Mouse (Mus musculus) heart, embryonic 15.5 days (tissue): ENCODE data around the gene Taok3. TPM values are rescaled to one million over a fixed set of nuclear protein-coding genes. Genes with fewer than 3 reads are reported as not detected.
"Not testable (repeated sequence)": the region's sequence is repeated elsewhere in the genome, so short reads cannot be mapped to it uniquely, and the experiment has no call there.

Source experiments
- ATAC-seq: fragments of 200-750 bp; cut with Nextera tagmentation; replicated peaks from 2 replicates; pipeline ENCODE4 v1.8.0; 2017; ENCODE audit warnings: low read depth, moderate TSS enrichment; ENCODE audit not compliant: insufficient number of reproducible peaks, insufficient read depth, low FRiP score
- H3K27ac ChIP-seq: fragments of 300-500 bp; sonication (generic); 2 replicates; pipeline ENCODE4 v1.5.1; 2015; ENCODE audit warnings: mild to moderate bottlenecking, inconsistent platforms
- H3K27me3 ChIP-seq: fragments of 300-500 bp; sonication (generic); 2 replicates; pipeline ENCODE4 v1.6.1; 2015; ENCODE audit warnings: inconsistent platforms
- H3K36me3 ChIP-seq: fragments of 300-500 bp; sonication (generic); 2 replicates; pipeline ENCODE4 v1.6.1; 2015; ENCODE audit warnings: mild to moderate bottlenecking, inconsistent platforms
- H3K4me1 ChIP-seq: fragments of 300-500 bp; sonication (generic); replicated peaks from 2 replicates; pipeline ENCODE4 v1.6.1; 2015; ENCODE audit warnings: inconsistent platforms
- H3K4me2 ChIP-seq: fragments of 300-500 bp; sonication (generic); 2 replicates; pipeline ENCODE4 v1.6.1; 2015; ENCODE audit warnings: inconsistent platforms, mild to moderate bottlenecking, moderate library complexity
- H3K4me3 ChIP-seq: fragments of 300-500 bp; sonication (generic); 2 replicates; pipeline ENCODE4 v1.5.1; 2015; ENCODE audit warnings: mild to moderate bottlenecking, inconsistent platforms
- H3K9ac ChIP-seq: fragments of 300-500 bp; sonication (generic); 2 replicates; pipeline ENCODE4 v1.6.1; 2015; ENCODE audit warnings: mild to moderate bottlenecking, inconsistent platforms
- H3K9me3 ChIP-seq: fragments of 300-500 bp; sonication (generic); replicated peaks from 2 replicates; pipeline ENCODE4 v1.6.1; 2016; ENCODE audit warnings: inconsistent platforms
- WGBS: fragments of 180-500 bp; shearing (Covaris S2); methylation state at CpG from one replicate; pipeline ENCODE4 v1.1.7; 2015; ENCODE audit warnings: mixed read lengths; 5-methylcytosine and 5-hydroxymethylcytosine counted together
- polyA plus RNA-seq: library from polyadenylated mRNA; unstranded; fragments of >200 nt; fragmentation: Nextera tagmentation; extraction: Ambion mirVana; gene quantifications from 2 replicates; pipeline ENCODE4 v1.2.1, GENCODE M21; 2015

The Taok3 gene
- polyA plus RNA-seq, 1 experiment from 2014 or later, result 10.2 TPM

DNA sequence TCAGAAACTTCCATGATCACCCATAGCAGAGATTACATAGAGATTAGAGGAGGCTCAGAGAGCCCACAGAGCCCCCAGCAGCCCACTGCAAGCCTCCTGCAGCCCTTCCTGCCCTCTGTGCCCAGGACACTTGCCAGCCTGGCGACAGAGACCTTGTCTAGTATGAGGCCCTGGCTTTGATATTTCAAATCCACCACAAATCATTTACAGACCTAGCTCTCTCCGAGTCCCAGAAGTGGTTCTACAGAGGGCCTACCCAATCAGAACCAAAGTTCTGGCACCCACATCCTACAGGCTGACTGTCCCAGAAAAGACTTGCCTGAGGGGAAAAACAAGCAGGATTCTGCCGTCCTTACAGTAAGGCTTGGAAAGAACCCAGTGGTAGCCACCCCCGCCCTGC lies 165.3 kb downstream of the Taok3 start:
- Histone ChIP-seq H3K4me3 (no peak overlapping the region), H3K4me2 (no peak overlapping the region), H3K36me3 (peaks cover 26% of the 10 kb centered on the region), H3K27ac (no peak overlapping the region), H3K9me3 (no peaks in the 10 kb centered on the region), H3K27me3 (no peaks in the 10 kb centered on the region), H3K4me1 (peaks cover 30% of the 10 kb centered on the region), H3K9ac (no peak overlapping the region)
- ATAC-seq, result no peak
- 85% methylated on average over 4 of the region's 4 CpGs for WGBS

DNA sequence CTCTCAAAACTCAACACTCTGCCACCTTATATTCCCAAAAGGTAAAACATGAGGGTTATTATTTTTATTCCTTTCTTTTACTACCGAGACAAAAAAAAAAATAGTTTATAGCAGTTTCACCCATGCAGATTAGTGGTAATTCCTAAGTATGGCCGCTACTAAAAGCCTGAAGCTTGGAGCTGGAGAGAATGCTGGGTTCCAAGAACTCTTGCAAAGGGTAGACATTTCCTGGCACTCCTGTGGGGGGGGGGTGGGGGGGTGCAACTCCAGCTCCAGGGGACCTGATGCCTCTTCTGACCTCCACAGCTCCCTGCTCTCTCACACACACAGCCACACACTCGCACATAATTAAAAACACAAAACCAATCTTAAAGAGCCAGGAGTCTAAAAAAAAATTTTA lies 166.4 kb downstream of the Taok3 start:
- no peak for ATAC-seq
- Histone ChIP-seq H3K27me3 (no peaks in the 10 kb centered on the region), H3K9ac (peak overlapping the region; percentile 82; the same call in 1 of the 2 replicates), H3K4me3 (peak overlapping the region; percentile 75), H3K9me3 (no peaks in the 10 kb centered on the region), H3K27ac (peak overlapping the region; percentile 70), H3K4me1 (peaks cover 30% of the 10 kb centered on the region), H3K4me2 (peak overlapping the region; percentile 75), H3K36me3 (peaks cover 20% of the 10 kb centered on the region)
- 50% methylated on average over 3 of the region's 3 CpGs for WGBS

GRCm38 (mm10) chr5:117286831-117287822 lies 167.2 kb downstream of the Taok3 start, which contains the start of gene Pebp1:
Gene Pebp1, minus strand, starts transcription at chr5:117287625.
- Histone ChIP-seq H3K4me2 (peak within 1 kb of the TSS; percentile 75), H3K27me3 (no peaks in the 10 kb centered on the region), H3K4me3 (peak within 1 kb of the TSS; percentile 75), H3K36me3 (peaks cover 14% of the 10 kb centered on the region), H3K9me3 (no peaks in the 10 kb centered on the region), H3K9ac (peak within 1 kb of the TSS; percentile 82), H3K27ac (peak within 1 kb of the TSS; percentile 70), H3K4me1 (peaks cover 30% of the 10 kb centered on the region)
- ATAC-seq, result peak; percentile 97
- under 1% methylated on average over 77 of the region's 77 CpGs for WGBS

GRCm38 (mm10) chr5:117289646-117290045 lies 169.7 kb downstream of the Taok3 start:
- Histone ChIP-seq H3K4me1 (peaks cover 26% of the 10 kb centered on the region), H3K9ac (no peak overlapping the region), H3K4me3 (no peak overlapping the region), H3K9me3 (no peaks in the 10 kb centered on the region), H3K27me3 (no peaks in the 10 kb centered on the region), H3K4me2 (no peak overlapping the region), H3K36me3 (no peaks in the 10 kb centered on the region; the same call in 1 of the 2 replicates), H3K27ac (no peak overlapping the region)
- ATAC-seq, result no peak

DNA sequence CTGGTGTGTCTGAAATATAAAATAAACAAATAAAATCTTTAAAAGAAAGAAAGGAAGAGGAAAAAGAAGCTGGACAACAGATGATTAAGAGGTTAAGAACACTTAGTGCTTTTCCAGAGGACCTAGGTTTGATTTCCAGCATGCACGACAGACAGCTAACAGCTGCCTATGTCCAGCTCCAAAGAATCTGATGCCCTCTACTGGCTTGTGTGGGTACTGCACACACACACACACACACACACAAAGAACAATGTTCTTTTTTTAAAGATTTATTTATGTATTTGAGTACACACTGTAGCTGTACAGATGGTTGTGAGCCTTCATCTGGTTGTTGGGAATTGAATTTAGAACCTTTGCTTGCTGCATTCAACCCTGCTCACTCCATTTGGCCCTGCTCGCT lies 170.2 kb downstream of the Taok3 start:
- H3K9ac ChIP-seq, result no peak overlapping the region
- ATAC-seq, result no peak
- WGBS, result 92% methylated on average over 2 of the region's 2 CpGs
- H3K4me3 ChIP-seq, result no peak overlapping the region
- H3K27ac ChIP-seq, result no peak overlapping the region
- no peaks in the 10 kb centered on the region for H3K27me3 ChIP-seq
- H3K4me2 ChIP-seq, result no peak overlapping the region
- no peaks in the 10 kb centered on the region for H3K9me3 ChIP-seq
- peaks cover 24% of the 10 kb centered on the region for H3K4me1 ChIP-seq
- no peaks in the 10 kb centered on the region; the same call in 1 of the 2 replicates for H3K36me3 ChIP-seq

DNA sequence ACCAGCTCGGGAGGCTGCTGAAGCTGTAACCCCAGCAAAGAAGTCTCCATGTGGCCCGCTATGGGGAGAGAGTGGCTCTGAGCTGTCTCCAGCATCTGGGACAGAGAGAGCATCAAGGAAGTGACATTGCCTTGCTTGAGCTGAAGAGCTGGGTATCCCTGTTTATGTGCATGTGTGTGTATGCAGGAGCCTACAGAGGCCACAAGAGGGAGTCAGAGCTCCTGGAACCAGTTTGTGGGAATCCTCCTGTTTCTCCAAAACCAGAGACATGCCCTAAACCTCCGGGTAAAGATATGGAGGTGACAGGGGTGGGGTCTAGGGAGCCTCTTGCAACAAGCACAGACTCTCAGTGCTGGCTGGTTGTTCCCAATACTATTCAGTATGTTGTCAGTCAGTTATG lies 171.4 kb downstream of the Taok3 start:
- Histone ChIP-seq H3K4me3 (no peak overlapping the region), H3K27ac (no peak overlapping the region), H3K36me3 (no peaks in the 10 kb centered on the region), H3K9me3 (no peaks in the 10 kb centered on the region), H3K4me2 (no peak overlapping the region), H3K9ac (no peak overlapping the region), H3K27me3 (no peaks in the 10 kb centered on the region), H3K4me1 (peaks cover 12% of the 10 kb centered on the region)
- ATAC-seq, result no peak
- 80% methylated on average over 3 of the region's 3 CpGs for WGBS

GRCm38 (mm10) chr5:117292547-117292946 lies 172.6 kb downstream of the Taok3 start:
- no peak overlapping the region for H3K9ac ChIP-seq
- 73% methylated on average over 6 of the region's 6 CpGs for WGBS
- H3K36me3 ChIP-seq, result no peaks in the 10 kb centered on the region
- no peak overlapping the region for H3K4me2 ChIP-seq
- no peak overlapping the region for H3K27ac ChIP-seq
- no peak overlapping the region for H3K4me3 ChIP-seq
- H3K27me3 ChIP-seq, result no peaks in the 10 kb centered on the region
- ATAC-seq, result no peak
- peaks cover 7% of the 10 kb centered on the region for H3K4me1 ChIP-seq
- no peaks in the 10 kb centered on the region for H3K9me3 ChIP-seq

DNA sequence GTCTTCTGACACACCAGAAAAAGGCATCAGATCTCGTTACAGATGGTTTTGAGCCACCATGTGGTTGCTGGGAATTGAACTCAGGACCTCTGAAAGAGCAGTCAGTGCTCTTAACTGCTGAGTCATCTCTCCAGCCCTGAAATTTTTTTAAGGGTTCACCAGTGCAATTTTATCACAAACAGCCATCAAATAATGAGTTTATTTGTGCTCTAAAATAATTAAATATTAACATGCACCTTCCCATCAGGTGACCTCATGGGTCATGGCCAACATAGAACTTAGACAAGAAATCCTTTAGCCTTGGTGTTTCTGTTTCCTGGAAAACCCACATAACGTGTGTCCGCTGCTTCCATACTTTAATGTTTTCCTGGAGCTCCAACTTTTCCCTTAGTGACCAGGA lies 173.8 kb downstream of the Taok3 start:
- ATAC-seq, result not testable (repeated sequence)

DNA sequence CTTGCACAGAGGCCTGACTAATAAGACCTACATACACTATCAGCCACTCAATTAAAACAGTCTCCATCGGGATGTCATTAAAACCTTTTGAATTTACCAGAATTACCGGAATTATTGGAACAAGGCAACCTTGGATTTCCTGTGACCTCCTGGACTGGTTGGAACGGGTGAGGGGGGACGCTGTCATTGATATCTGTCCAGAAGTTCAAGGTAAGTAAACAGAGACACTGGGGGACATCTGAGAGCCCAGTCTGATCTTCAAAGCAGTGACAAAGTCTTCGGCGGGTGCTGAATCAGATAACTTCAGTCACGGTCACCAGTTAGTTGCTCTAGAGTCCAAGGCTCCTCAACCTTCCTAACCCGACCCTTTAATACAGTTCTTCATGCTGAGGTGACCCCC lies 175.1 kb downstream of the Taok3 start:
- ATAC-seq, result no peak
- H3K27ac ChIP-seq, result no peak overlapping the region
- no peaks in the 10 kb centered on the region for H3K27me3 ChIP-seq
- H3K4me3 ChIP-seq, result no peak overlapping the region
- no peaks in the 10 kb centered on the region for H3K9me3 ChIP-seq
- H3K4me2 ChIP-seq, result no peak overlapping the region
- no peak overlapping the region for H3K9ac ChIP-seq
- no peaks in the 10 kb centered on the region for H3K4me1 ChIP-seq
- 84% methylated on average over 8 of the region's 8 CpGs for WGBS
- no peaks in the 10 kb centered on the region for H3K36me3 ChIP-seq

More for the DNA sequence above, 173.8 kb downstream of the Taok3 start:
- 82% methylated on average over 3 of the region's 3 CpGs for WGBS
- H3K4me1 ChIP-seq, H3K27me3 ChIP-seq, H3K4me3 ChIP-seq, H3K36me3 ChIP-seq, H3K9me3 ChIP-seq, H3K9ac ChIP-seq, H3K4me2 ChIP-seq, H3K27ac ChIP-seq: not testable (repeated sequence)

DNA sequence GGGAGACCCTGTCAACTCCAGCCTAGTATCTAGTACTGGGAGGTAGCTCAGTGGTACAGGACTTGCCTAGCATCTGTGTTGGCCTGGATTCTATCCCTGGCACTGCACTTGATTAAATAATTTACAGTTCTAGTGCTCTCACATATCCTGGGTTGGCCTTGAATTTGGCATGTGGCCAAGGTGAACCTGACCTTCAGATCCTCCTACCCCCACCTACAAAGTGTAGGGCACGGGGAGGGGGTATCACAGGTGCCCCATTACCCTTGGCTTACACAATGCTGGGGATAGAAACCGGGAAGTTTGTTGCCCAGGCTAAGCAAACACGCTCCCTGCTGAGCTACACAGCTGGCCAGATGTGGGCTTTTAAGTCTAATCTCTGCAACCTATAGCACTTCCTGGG lies 183.0 kb downstream of the Taok3 start:
- 49% methylated on average over 3 of the region's 3 CpGs for WGBS
- Histone ChIP-seq H3K27ac (peak overlapping the region; percentile 15; the same call in 1 of the 2 replicates), H3K9me3 (no peaks in the 10 kb centered on the region), H3K4me3 (no peak overlapping the region), H3K4me2 (no peak overlapping the region), H3K36me3 (no peaks in the 10 kb centered on the region), H3K4me1 (peaks cover 16% of the 10 kb centered on the region), H3K27me3 (no peaks in the 10 kb centered on the region), H3K9ac (no peak overlapping the region)
- ATAC-seq, result 0 out of 2 replicates have a peak, but pooled peaks have one; percentile 18

- H3K4me1 ChIP-seq, result peaks cover 16% of the 10 kb centered on the region
- H3K27me3 ChIP-seq, result no peaks in the 10 kb centered on the region
- no peak for ATAC-seq
- no peaks in the 10 kb centered on the region for H3K9me3 ChIP-seq
- no peak overlapping the region for H3K9ac ChIP-seq
- H3K4me2 ChIP-seq, result no peak overlapping the region
- H3K36me3 ChIP-seq, result no peaks in the 10 kb centered on the region
- 39% methylated on average over 18 of the region's 18 CpGs for WGBS
- no peak overlapping the region for H3K4me3 ChIP-seq
- H3K27ac ChIP-seq, result peak overlapping the region; percentile 1; the same call in 1 of the 2 replicates
Observed at GRCm38 (mm10) chr5:117303691-117304579, 184.0 kb downstream of the Taok3 start.
